Mouse (Mus musculus) heart, embryonic 10.5 days (tissue): ENCODE results near the gene Fam173b. TPM values are rescaled to one million over a fixed set of nuclear protein-coding genes. Genes with fewer than 3 reads are reported as not detected.
A peak's percentile ranks its signal among the peaks of the same experiment; 100 is the strongest.
"Not testable (repeated sequence)": the region's sequence is repeated elsewhere in the genome, so short reads cannot be mapped to it uniquely, and the experiment has no call there.

Experiments used
- DNase-seq: peaks from one replicate; pipeline ENCODE4 v3.0.0-alpha.2; 2017; ENCODE audit warnings: low spot score
- H3K27ac ChIP-seq: fragments of 300-500 bp; sonication (generic); 2 replicates; pipeline ENCODE4 v1.5.1; 2016; ENCODE audit warnings: mild to moderate bottlenecking
- H3K27me3 ChIP-seq: fragments of 300-500 bp; sonication (generic); 2 replicates; pipeline ENCODE4 v1.6.1; 2016; ENCODE audit warnings: mild to moderate bottlenecking; ENCODE audit not compliant: poor library complexity, insufficient read depth, severe bottlenecking
- H3K36me3 ChIP-seq: fragments of 300-500 bp; sonication (generic); 2 replicates; pipeline ENCODE4 v1.6.1; 2016; ENCODE audit warnings: mild to moderate bottlenecking, moderate library complexity
- H3K4me1 ChIP-seq: fragments of 300-500 bp; sonication (generic); 2 replicates; pipeline ENCODE4 v1.6.1; 2016; ENCODE audit warnings: mild to moderate bottlenecking
- H3K4me3 ChIP-seq: fragments of 300-500 bp; sonication (generic); 2 replicates; pipeline ENCODE4 v1.5.1; 2016; ENCODE audit warnings: mild to moderate bottlenecking, moderate library complexity
- H3K9me3 ChIP-seq: fragments of 300-500 bp; sonication (generic); 2 replicates; pipeline ENCODE4 v1.6.1; 2016; ENCODE audit warnings: mild to moderate bottlenecking, moderate library complexity
- WGBS: fragments of 180-500 bp; shearing (Covaris S2); methylation state at CpG from one replicate; pipeline ENCODE4 v1.1.7; 2016; 5-methylcytosine and 5-hydroxymethylcytosine counted together
- polyA plus RNA-seq: library from polyadenylated mRNA; unstranded; fragments of >200 nt; fragmentation: Nextera tagmentation; extraction: Ambion mirVana; gene quantifications from 2 replicates; pipeline ENCODE4 v1.2.1, GENCODE M21; 2016

Fam173b gene
- polyA plus RNA-seq, 1 experiment from 2014 or later, result 15.9 TPM

DNA sequence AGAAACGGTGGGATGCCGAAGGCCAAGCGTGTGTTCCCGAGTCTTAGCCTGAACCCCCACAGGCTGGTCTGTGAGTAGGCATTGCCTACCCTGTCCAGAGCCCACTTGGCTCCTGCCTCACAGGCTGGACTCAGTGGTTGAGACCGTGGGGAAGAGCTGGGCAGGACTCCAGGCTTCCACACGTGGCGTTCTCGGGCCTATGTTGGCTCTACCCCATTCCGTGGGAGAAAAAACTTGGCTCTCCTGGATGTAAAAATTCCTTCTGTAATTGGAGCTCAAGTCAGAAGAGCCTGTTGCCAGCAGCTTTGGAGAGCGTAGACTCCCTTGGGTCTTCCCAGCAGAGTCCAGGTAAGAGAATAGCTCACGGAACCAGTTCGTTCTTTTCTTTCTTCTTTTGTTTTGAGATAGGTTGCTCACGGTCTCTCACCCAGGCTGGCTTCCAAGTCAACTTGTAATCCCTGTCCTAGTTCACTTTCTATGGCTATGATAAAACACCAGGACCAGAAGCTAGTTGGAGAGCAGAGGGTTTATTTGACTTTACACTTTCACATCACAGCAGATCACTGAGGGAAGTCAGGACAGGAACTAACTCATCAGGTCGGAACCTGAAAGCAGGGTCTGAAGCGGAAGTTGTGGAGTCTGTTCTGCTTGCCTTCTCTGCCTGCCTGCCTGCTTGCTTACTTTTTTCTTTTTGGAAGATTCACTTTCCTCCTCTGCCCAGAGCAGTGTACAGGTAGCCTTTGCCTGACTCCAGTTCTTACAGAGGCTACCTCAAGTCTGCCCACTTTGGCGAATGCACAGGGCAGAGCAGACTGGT, 29.5 kb upstream of the Fam173b start:
- no peak overlapping the region for H3K4me3 ChIP-seq
- H3K36me3 ChIP-seq, result no peaks in the 10 kb centered on the region
- H3K27ac ChIP-seq, result no peak overlapping the region
- H3K9me3 ChIP-seq, result no peaks in the 10 kb centered on the region
- 87% methylated on average over 16 of the region's 16 CpGs for WGBS
- no peaks in the 10 kb centered on the region for H3K27me3 ChIP-seq
- no peak for DNase-seq
- peaks cover 16% of the 10 kb centered on the region for H3K4me1 ChIP-seq

GRCm38 (mm10) chr15:31573287-31573686, 28.4 kb upstream of the Fam173b start:
- peaks cover 13% of the 10 kb centered on the region for H3K4me1 ChIP-seq
- H3K27ac ChIP-seq, result no peak overlapping the region
- no peak overlapping the region for H3K4me3 ChIP-seq
- no peaks in the 10 kb centered on the region for H3K9me3 ChIP-seq
- DNase-seq, result no peak
- WGBS, result 63% methylated on average over 4 of the region's 4 CpGs
- no peaks in the 10 kb centered on the region for H3K27me3 ChIP-seq
- H3K36me3 ChIP-seq, result no peaks in the 10 kb centered on the region

DNA sequence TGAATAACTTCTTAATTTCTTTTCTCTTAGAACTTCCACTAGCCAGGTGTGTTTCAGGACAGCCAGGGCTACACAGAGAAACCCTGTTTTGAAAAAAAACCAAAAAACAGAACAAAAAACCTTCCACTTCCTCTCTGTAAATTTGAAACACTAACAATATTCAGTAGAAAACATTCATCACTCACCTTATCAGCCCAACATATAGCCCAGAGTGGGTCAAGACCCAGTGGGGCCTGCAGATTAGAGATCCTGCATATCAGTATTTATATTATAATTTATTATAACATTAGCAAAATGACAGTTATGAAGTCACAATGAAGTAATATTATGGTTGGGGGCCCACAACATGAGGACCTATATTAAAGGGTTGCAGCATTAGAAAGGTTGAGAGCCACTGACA, 28.0 kb upstream of the Fam173b start:
- Histone ChIP-seq H3K27me3 (no peaks in the 10 kb centered on the region), H3K36me3 (no peaks in the 10 kb centered on the region), H3K4me3 (no peak overlapping the region), H3K9me3 (no peaks in the 10 kb centered on the region), H3K4me1 (peaks cover 9% of the 10 kb centered on the region), H3K27ac (no peak overlapping the region)
- no peak for DNase-seq

GRCm38 (mm10) chr15:31576076-31576475, 25.6 kb upstream of the Fam173b start:
- no peak for DNase-seq
- H3K4me1 ChIP-seq, result no peaks in the 10 kb centered on the region
- no peaks in the 10 kb centered on the region for H3K27me3 ChIP-seq
- no peak overlapping the region for H3K27ac ChIP-seq
- no peaks in the 10 kb centered on the region for H3K36me3 ChIP-seq
- WGBS, result 70% methylated on average over 5 of the region's 5 CpGs
- H3K4me3 ChIP-seq, result no peak overlapping the region
- no peaks in the 10 kb centered on the region for H3K9me3 ChIP-seq

- not testable (repeated sequence) for DNase-seq, H3K4me1 ChIP-seq, H3K27ac ChIP-seq, H3K36me3 ChIP-seq, H3K4me3 ChIP-seq, H3K27me3 ChIP-seq, H3K9me3 ChIP-seq
- WGBS, result 89% methylated on average over 2 of the region's 2 CpGs
Measured at GRCm38 (mm10) chr15:31581086-31581485, 20.6 kb upstream of the Fam173b start.

- no peaks in the 10 kb centered on the region for H3K9me3 ChIP-seq
- no peak overlapping the region for H3K4me3 ChIP-seq
- H3K27me3 ChIP-seq, result no peaks in the 10 kb centered on the region
- no peak for DNase-seq
- H3K4me1 ChIP-seq, result peaks cover 5% of the 10 kb centered on the region; the same call in 1 of the 2 replicates
- H3K27ac ChIP-seq, result no peak overlapping the region
- no peaks in the 10 kb centered on the region for H3K36me3 ChIP-seq
- WGBS, result 87% methylated on average over 13 of the region's 13 CpGs
Measured at GRCm38 (mm10) chr15:31583304-31584085, 18.2 kb upstream of the Fam173b start.

DNA sequence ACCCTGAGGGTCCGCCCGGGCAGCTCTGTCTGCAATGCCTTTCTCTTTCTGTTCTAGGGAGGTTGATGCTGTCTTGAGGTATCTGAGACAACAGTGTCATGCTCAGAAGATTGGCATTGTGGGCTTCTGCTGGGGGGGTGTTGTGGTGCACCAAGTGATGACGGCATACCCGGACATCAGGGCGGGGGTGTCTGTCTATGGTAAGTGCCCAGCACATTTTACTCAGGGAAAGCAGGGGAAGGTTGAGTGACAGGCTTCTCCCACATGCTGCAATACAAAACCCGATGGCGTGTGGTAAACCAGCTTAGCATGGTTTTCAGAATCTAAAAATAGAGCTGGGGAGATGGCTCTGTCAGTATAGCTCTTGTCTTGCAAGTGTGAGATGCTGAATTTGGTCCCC, 16.4 kb upstream of the Fam173b start:
- DNase-seq, result no peak
- WGBS, result 57% methylated on average over 7 of the region's 7 CpGs
- H3K4me3 ChIP-seq, result no peak overlapping the region
- H3K27ac ChIP-seq, result no peak overlapping the region
- no peaks in the 10 kb centered on the region for H3K27me3 ChIP-seq
- H3K4me1 ChIP-seq, result peaks cover 13% of the 10 kb centered on the region; the same call in 1 of the 2 replicates
- no peaks in the 10 kb centered on the region for H3K9me3 ChIP-seq
- peaks cover 10% of the 10 kb centered on the region for H3K36me3 ChIP-seq

GRCm38 (mm10) chr15:31586088-31586487, 15.6 kb upstream of the Fam173b start:
- no peaks in the 10 kb centered on the region for H3K9me3 ChIP-seq
- H3K4me1 ChIP-seq, result peaks cover 13% of the 10 kb centered on the region; the same call in 1 of the 2 replicates
- no peak for DNase-seq
- no peaks in the 10 kb centered on the region for H3K27me3 ChIP-seq
- H3K27ac ChIP-seq, result no peak overlapping the region
- WGBS, result 68% methylated on average over 5 of the region's 5 CpGs
- no peak overlapping the region for H3K4me3 ChIP-seq
- peaks cover 19% of the 10 kb centered on the region for H3K36me3 ChIP-seq

DNA sequence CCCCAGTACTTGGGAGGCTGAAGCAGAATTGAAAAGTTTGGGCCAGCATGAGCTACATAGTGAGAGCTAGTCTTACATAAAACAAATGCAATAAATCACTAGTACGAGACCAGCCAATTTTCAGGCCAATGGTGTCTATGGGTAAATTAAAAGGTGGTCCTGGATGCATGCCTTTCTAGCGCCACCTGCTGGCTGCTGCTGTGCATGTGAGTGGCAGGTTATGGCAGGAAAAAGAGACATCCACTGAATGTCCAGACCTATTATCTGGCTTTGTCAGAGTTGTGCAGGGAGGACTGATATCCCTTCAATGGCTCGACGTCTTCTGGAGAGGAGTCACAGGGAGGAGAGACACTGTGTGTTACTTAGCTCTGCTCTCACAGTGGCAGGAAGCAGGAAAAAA, 15.1 kb upstream of the Fam173b start:
- DNase-seq, result peak; percentile 90
- no peaks in the 10 kb centered on the region for H3K27me3 ChIP-seq
- WGBS, result 7% methylated on average over 4 of the region's 4 CpGs
- H3K4me1 ChIP-seq, result peaks cover 13% of the 10 kb centered on the region; the same call in 1 of the 2 replicates
- H3K4me3 ChIP-seq, result no peak overlapping the region
- H3K9me3 ChIP-seq, result no peaks in the 10 kb centered on the region
- no peak overlapping the region for H3K27ac ChIP-seq
- peaks cover 23% of the 10 kb centered on the region for H3K36me3 ChIP-seq

GRCm38 (mm10) chr15:31587789-31588188, 13.9 kb upstream of the Fam173b start:
- Histone ChIP-seq H3K36me3 (peaks cover 36% of the 10 kb centered on the region), H3K9me3 (no peaks in the 10 kb centered on the region), H3K27me3 (no peaks in the 10 kb centered on the region), H3K27ac (no peak overlapping the region), H3K4me3 (no peak overlapping the region), H3K4me1 (peaks cover 13% of the 10 kb centered on the region; the same call in 1 of the 2 replicates)
- no peak for DNase-seq
- 59% methylated on average over 2 of the region's 2 CpGs for WGBS

DNA sequence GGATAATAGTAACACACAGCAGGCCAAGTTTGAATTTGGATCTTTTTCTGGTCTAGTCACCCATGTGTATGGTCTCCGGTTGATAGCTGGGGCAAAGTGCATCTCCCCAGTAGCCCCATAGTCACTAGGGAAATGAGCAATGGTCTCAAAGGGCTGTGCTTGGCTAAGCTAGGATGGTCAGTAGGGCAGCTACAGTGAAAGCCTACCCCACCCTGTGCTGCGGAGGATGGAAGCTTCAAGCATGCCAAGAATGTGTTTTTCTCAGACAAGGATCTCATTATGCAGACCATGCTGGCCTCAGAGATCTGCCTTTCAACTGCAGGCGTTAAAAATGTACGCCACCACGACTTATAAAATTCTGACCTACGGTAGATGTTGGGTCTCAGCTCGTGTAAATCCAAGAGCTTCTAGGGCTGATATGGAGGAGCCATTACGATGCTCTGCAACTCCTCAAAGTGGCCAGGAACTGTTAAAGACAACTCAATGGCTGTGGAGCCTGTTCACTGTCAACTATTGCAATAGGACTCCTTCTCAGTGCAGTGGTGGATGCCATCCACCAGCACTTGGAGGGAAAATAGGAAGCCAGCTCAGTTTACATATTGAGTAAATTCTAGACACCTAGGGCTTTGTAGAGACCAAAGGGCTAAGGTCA, 12.5 kb upstream of the Fam173b start:
- WGBS, result 31% methylated on average over 8 of the region's 8 CpGs
- H3K9me3 ChIP-seq, result no peaks in the 10 kb centered on the region
- H3K36me3 ChIP-seq, result peaks cover 49% of the 10 kb centered on the region
- H3K4me3 ChIP-seq, result no peak overlapping the region
- DNase-seq, result no peak
- peaks cover 13% of the 10 kb centered on the region; the same call in 1 of the 2 replicates for H3K4me1 ChIP-seq
- H3K27me3 ChIP-seq, result no peaks in the 10 kb centered on the region
- H3K27ac ChIP-seq, result no peak overlapping the region

DNA sequence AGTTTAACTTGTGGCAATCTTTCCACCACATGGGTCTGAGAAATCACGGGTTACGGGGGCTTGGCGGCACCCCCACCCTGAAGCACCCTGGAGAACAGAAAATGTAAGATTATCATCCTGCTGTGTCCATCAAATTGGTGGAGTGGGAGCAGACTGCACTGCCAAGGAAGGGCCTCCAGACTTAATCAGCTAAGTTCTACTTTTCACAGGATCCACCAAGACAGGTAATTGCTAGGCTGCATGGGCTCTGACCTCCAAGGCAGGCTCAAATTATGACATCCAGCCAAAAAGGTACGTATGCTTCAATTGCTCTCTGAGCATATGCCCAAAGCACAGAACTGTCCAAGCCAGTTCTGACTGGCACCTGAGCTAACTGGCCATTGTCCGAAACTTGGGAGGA, 11.5 kb upstream of the Fam173b start:
- DNase-seq, result no peak
- 90% methylated on average over 5 of the region's 5 CpGs for WGBS

GRCm38 (mm10) chr15:31592531-31592930, 9.1 kb upstream of the Fam173b start:
- no peaks in the 10 kb centered on the region for H3K27me3 ChIP-seq
- no peaks in the 10 kb centered on the region for H3K9me3 ChIP-seq
- DNase-seq, result no peak
- 88% methylated on average over 8 of the region's 8 CpGs for WGBS
- H3K4me1 ChIP-seq, result peaks cover 8% of the 10 kb centered on the region; the same call in 1 of the 2 replicates
- no peak overlapping the region for H3K27ac ChIP-seq
- no peak overlapping the region for H3K4me3 ChIP-seq
- H3K36me3 ChIP-seq, result peaks cover 82% of the 10 kb centered on the region

More for the DNA sequence above, 11.5 kb upstream of the Fam173b start:
- Histone ChIP-seq H3K4me3 (no peak overlapping the region), H3K4me1 (peaks cover 10% of the 10 kb centered on the region; the same call in 1 of the 2 replicates), H3K27ac (no peak overlapping the region), H3K27me3 (no peaks in the 10 kb centered on the region), H3K36me3 (peaks cover 60% of the 10 kb centered on the region), H3K9me3 (no peaks in the 10 kb centered on the region)
